Mouse (Mus musculus): ENCODE measurements around the gene Cab39.

GRCm38 (mm10) chr1:85771976-85772375 is 21.3 kb upstream of the Cab39 start:
- TF ChIP-seq CTCF (IDR thresholded peaks at IDR 0.05; ENCODE audit: borderline replicate concordance, control insufficient read depth, extremely low read depth, insufficient read depth, low read length, poor library complexity): no peak
- TF ChIP-seq POLR2A (IDR thresholded peaks at IDR 0.05; ENCODE audit: control insufficient read depth, extremely low read depth, insufficient read depth, low read length, poor library complexity): no peak
